Mouse (Mus musculus): ENCODE measurements around the gene Fbxw2. TPM values are rescaled to one million over a fixed set of nuclear protein-coding genes. Genes with fewer than 3 reads are reported as not detected.

Fbxw2 gene
- total and polyA plus RNA-seq, 2 experiments from 2014 or later = 122 to 124 TPM

- Histone ChIP-seq H3K4me3 (ENCODE audit: low read depth, low read length) (no peak overlapping the region), H3K27me3 (ENCODE audit: insufficient read depth, low read length) (no peaks in the 10 kb centered on the region), H3K27ac (ENCODE audit: low read depth, low read length) (no peak overlapping the region), H3K4me1 (ENCODE audit: insufficient read depth, low read length) (no peaks in the 10 kb centered on the region), H3K36me3 (ENCODE audit: insufficient read depth, low read length) (peaks cover 10% of the 10 kb centered on the region), H3K4me2 (ENCODE audit: low read depth, low read length, poor library complexity, severe bottlenecking) (no peak overlapping the region), H3K9me3 (ENCODE audit: low read length) (no peaks in the 10 kb centered on the region), H3K9ac (replicated peaks; ENCODE audit: low read length, poor library complexity, severe bottlenecking) (no peak overlapping the region)
- ATAC-seq (ENCODE audit: low FRiP score) (no peak), DNase-seq (ENCODE audit: low spot score) (no peak)
- TF ChIP-seq CTCF (IDR thresholded peaks at IDR 0.05) = no peak
- WGBS = 96% methylated on average over 8 of the region's 8 CpGs
These were observed 35.8 kb downstream of the Fbxw2 start for GRCm38 (mm10) chr2:34790282-34790681.

GRCm38 (mm10) chr2:34784085-34784484, 42.0 kb downstream of the Fbxw2 start:
- Histone ChIP-seq H3K9ac (replicated peaks; ENCODE audit: low read length, poor library complexity, severe bottlenecking) (no peak overlapping the region), H3K4me1 (ENCODE audit: insufficient read depth, low read length) (no peaks in the 10 kb centered on the region), H3K36me3 (ENCODE audit: insufficient read depth, low read length) (peaks cover 22% of the 10 kb centered on the region), H3K4me3 (ENCODE audit: low read depth, low read length) (no peak overlapping the region), H3K4me2 (ENCODE audit: low read depth, low read length, poor library complexity, severe bottlenecking) (no peak overlapping the region), H3K27ac (ENCODE audit: low read depth, low read length) (no peak overlapping the region), H3K9me3 (ENCODE audit: low read length) (no peaks in the 10 kb centered on the region), H3K27me3 (ENCODE audit: insufficient read depth, low read length) (no peaks in the 10 kb centered on the region)
- DNase-seq (ENCODE audit: low spot score) (no peak), ATAC-seq (ENCODE audit: low FRiP score) (no peak)
- TF ChIP-seq CTCF (IDR thresholded peaks at IDR 0.05) = peak; percentile 79
- 77% methylated on average over 2 of the region's 2 CpGs for WGBS

- WGBS = 93% methylated on average over 14 of the region's 14 CpGs
- H3K4me2 ChIP-seq (ENCODE audit: low read depth, low read length, poor library complexity, severe bottlenecking) = no peak overlapping the region
- no peaks in the 10 kb centered on the region for H3K4me1 ChIP-seq (ENCODE audit: insufficient read depth, low read length)
- H3K36me3 ChIP-seq (ENCODE audit: insufficient read depth, low read length) = peaks cover 20% of the 10 kb centered on the region
- ATAC-seq (ENCODE audit: low FRiP score) = no peak
- no peaks in the 10 kb centered on the region for H3K27me3 ChIP-seq (ENCODE audit: insufficient read depth, low read length)
- no peak for TF ChIP-seq CTCF (IDR thresholded peaks at IDR 0.05)
- no peaks in the 10 kb centered on the region for H3K9me3 ChIP-seq (ENCODE audit: low read length)
- DNase-seq (ENCODE audit: low spot score) = no peak
- no peak overlapping the region for H3K27ac ChIP-seq (ENCODE audit: low read depth, low read length)
- no peak overlapping the region for H3K4me3 ChIP-seq (ENCODE audit: low read depth, low read length)
- H3K9ac ChIP-seq (replicated peaks; ENCODE audit: low read length, poor library complexity, severe bottlenecking) = no peak overlapping the region
These were observed 42.8 kb downstream of the Fbxw2 start for GRCm38 (mm10) chr2:34783064-34784020.

GRCm38 (mm10) chr2:34777237-34777868, 48.8 kb downstream of the Fbxw2 start:
- Histone ChIP-seq H3K9ac (replicated peaks; ENCODE audit: low read length, poor library complexity, severe bottlenecking) (no peak overlapping the region), H3K27me3 (ENCODE audit: insufficient read depth, low read length) (no peaks in the 10 kb centered on the region), H3K27ac (ENCODE audit: low read depth, low read length) (no peak overlapping the region), H3K4me1 (ENCODE audit: insufficient read depth, low read length) (peaks cover 9% of the 10 kb centered on the region; the same call in 1 of the 2 replicates), H3K36me3 (ENCODE audit: insufficient read depth, low read length) (peaks cover 42% of the 10 kb centered on the region), H3K9me3 (ENCODE audit: low read length) (no peaks in the 10 kb centered on the region), H3K4me2 (ENCODE audit: low read depth, low read length, poor library complexity, severe bottlenecking) (no peak overlapping the region; the same call in 1 of the 2 replicates), H3K4me3 (ENCODE audit: low read depth, low read length) (no peak overlapping the region)
- WGBS = 54% methylated on average over 1 of the region's 1 CpGs
- no peak for TF ChIP-seq CTCF (IDR thresholded peaks at IDR 0.05)
- DNase-seq (ENCODE audit: low spot score) (no peak), ATAC-seq (ENCODE audit: low FRiP score) (no peak)

- ATAC-seq (ENCODE audit: low FRiP score) (no peak), DNase-seq (ENCODE audit: low spot score) (no peak)
- Histone ChIP-seq H3K4me2 (ENCODE audit: low read depth, low read length, poor library complexity, severe bottlenecking) (0 out of 2 replicates have a peak overlapping the region, but pooled peaks have one; percentile 62), H3K27ac (ENCODE audit: low read depth, low read length) (no peak overlapping the region), H3K36me3 (ENCODE audit: insufficient read depth, low read length) (peaks cover 38% of the 10 kb centered on the region), H3K9me3 (ENCODE audit: low read length) (no peaks in the 10 kb centered on the region), H3K9ac (replicated peaks; ENCODE audit: low read length, poor library complexity, severe bottlenecking) (no peak overlapping the region), H3K27me3 (ENCODE audit: insufficient read depth, low read length) (no peaks in the 10 kb centered on the region), H3K4me1 (ENCODE audit: insufficient read depth, low read length) (peaks cover 13% of the 10 kb centered on the region; the same call in 1 of the 2 replicates), H3K4me3 (ENCODE audit: low read depth, low read length) (no peak overlapping the region)
- no peak for TF ChIP-seq CTCF (IDR thresholded peaks at IDR 0.05)
- WGBS = 89% methylated on average over 6 of the region's 6 CpGs
These were observed 51.6 kb downstream of the Fbxw2 start for GRCm38 (mm10) chr2:34774493-34774892.

GRCm38 (mm10) chr2:34773673-34774072, 52.4 kb downstream of the Fbxw2 start:
- 90% methylated on average over 4 of the region's 4 CpGs for WGBS
- H3K27me3 ChIP-seq (ENCODE audit: insufficient read depth, low read length) = no peaks in the 10 kb centered on the region
- peak overlapping the region; percentile 62 for H3K4me2 ChIP-seq (ENCODE audit: low read depth, low read length, poor library complexity, severe bottlenecking)

More at GRCm38 (mm10) chr2:34773673-34774072, 52.4 kb downstream of the Fbxw2 start:
- DNase-seq (ENCODE audit: low spot score) = no peak
- no peak overlapping the region for H3K9ac ChIP-seq (replicated peaks; ENCODE audit: low read length, poor library complexity, severe bottlenecking)
- peaks cover 35% of the 10 kb centered on the region for H3K36me3 ChIP-seq (ENCODE audit: insufficient read depth, low read length)
- ATAC-seq (ENCODE audit: low FRiP score) = no peak
- no peak overlapping the region for H3K27ac ChIP-seq (ENCODE audit: low read depth, low read length)
- TF ChIP-seq CTCF (IDR thresholded peaks at IDR 0.05) = no peak
- peak overlapping the region; percentile 88; the same call in 1 of the 2 replicates for H3K4me3 ChIP-seq (ENCODE audit: low read depth, low read length)
- peaks cover 13% of the 10 kb centered on the region; the same call in 1 of the 2 replicates for H3K4me1 ChIP-seq (ENCODE audit: insufficient read depth, low read length)
- H3K9me3 ChIP-seq (ENCODE audit: low read length) = no peaks in the 10 kb centered on the region
